Mouse (Mus musculus): ENCODE data around the gene Pakap. TPM values are rescaled to one million over a fixed set of nuclear protein-coding genes. Genes with fewer than 3 reads are reported as not detected.

Gene Pakap
- polyA plus RNA-seq, 1 experiment: not detected

- TF ChIP-seq TAL1 (IDR thresholded peaks at IDR 0.05; ENCODE audit: low read length): no peak
- Histone ChIP-seq H3K4me3 (replicated peaks) (no peak overlapping the region), H3K4me1 (ENCODE audit: control insufficient read depth) (peaks cover 4% of the 10 kb centered on the region), H3K9me3 (ENCODE audit: control insufficient read depth, low read length) (no peaks in the 10 kb centered on the region), H3K27me3 (ENCODE audit: control insufficient read depth) (no peaks in the 10 kb centered on the region), H3K36me3 (ENCODE audit: control insufficient read depth) (no peaks in the 10 kb centered on the region)
Measured at GRCm38 (mm10) chr4:57812075-57812474, 244.1 kb downstream of the Pakap start.

- H3K36me3 ChIP-seq (ENCODE audit: control insufficient read depth): no peaks in the 10 kb centered on the region
- H3K4me1 ChIP-seq (ENCODE audit: control insufficient read depth): peaks cover 4% of the 10 kb centered on the region
- H3K27me3 ChIP-seq (ENCODE audit: control insufficient read depth): no peaks in the 10 kb centered on the region
- 0 out of 2 replicates have a peak, but pooled peaks cover 2% of the 10 kb centered on the region for H3K9me3 ChIP-seq (ENCODE audit: control insufficient read depth, low read length)
- no peak for TF ChIP-seq TAL1 (IDR thresholded peaks at IDR 0.05; ENCODE audit: low read length)
- TF ChIP-seq GATA1 (IDR thresholded peaks at IDR 0.05; ENCODE audit: low read length): no peak
- no peak overlapping the region for H3K4me3 ChIP-seq (replicated peaks)
Measured at GRCm38 (mm10) chr4:57812916-57813575, 245.1 kb downstream of the Pakap start.

GRCm38 (mm10) chr4:57813576-57813945 lies 245.6 kb downstream of the Pakap start:
- no peak for TF ChIP-seq GATA1 (IDR thresholded peaks at IDR 0.05; ENCODE audit: low read length)
- TF ChIP-seq TAL1 (IDR thresholded peaks at IDR 0.05; ENCODE audit: low read length): no peak
- 0 out of 2 replicates have a peak, but pooled peaks cover 2% of the 10 kb centered on the region for H3K9me3 ChIP-seq (ENCODE audit: control insufficient read depth, low read length)
- H3K4me3 ChIP-seq (replicated peaks): no peak overlapping the region
- H3K4me1 ChIP-seq (ENCODE audit: control insufficient read depth): peaks cover 4% of the 10 kb centered on the region
- H3K36me3 ChIP-seq (ENCODE audit: control insufficient read depth): no peaks in the 10 kb centered on the region
- no peaks in the 10 kb centered on the region for H3K27me3 ChIP-seq (ENCODE audit: control insufficient read depth)

GRCm38 (mm10) chr4:57815355-57815754 lies 247.4 kb downstream of the Pakap start:
- TF ChIP-seq TAL1 (IDR thresholded peaks at IDR 0.05; ENCODE audit: low read length): no peak
- TF ChIP-seq GATA1 (IDR thresholded peaks at IDR 0.05; ENCODE audit: low read length): no peak
- no peak overlapping the region for H3K4me3 ChIP-seq (replicated peaks)
- no peaks in the 10 kb centered on the region for H3K27me3 ChIP-seq (ENCODE audit: control insufficient read depth)
- peaks cover 4% of the 10 kb centered on the region for H3K4me1 ChIP-seq (ENCODE audit: control insufficient read depth)
- 0 out of 2 replicates have a peak, but pooled peaks cover 2% of the 10 kb centered on the region for H3K9me3 ChIP-seq (ENCODE audit: control insufficient read depth, low read length)
- no peaks in the 10 kb centered on the region for H3K36me3 ChIP-seq (ENCODE audit: control insufficient read depth)

GRCm38 (mm10) chr4:57816146-57816545 lies 248.2 kb downstream of the Pakap start:
- Histone ChIP-seq H3K4me3 (replicated peaks) (no peak overlapping the region), H3K4me1 (ENCODE audit: control insufficient read depth) (peaks cover 4% of the 10 kb centered on the region), H3K9me3 (ENCODE audit: control insufficient read depth, low read length) (0 out of 2 replicates have a peak, but pooled peaks cover 2% of the 10 kb centered on the region), H3K36me3 (ENCODE audit: control insufficient read depth) (no peaks in the 10 kb centered on the region), H3K27me3 (ENCODE audit: control insufficient read depth) (no peaks in the 10 kb centered on the region)
- no peak for TF ChIP-seq GATA1 (IDR thresholded peaks at IDR 0.05; ENCODE audit: low read length)
- no peak for TF ChIP-seq TAL1 (IDR thresholded peaks at IDR 0.05; ENCODE audit: low read length)

- Histone ChIP-seq H3K27me3 (ENCODE audit: control insufficient read depth) (no peaks in the 10 kb centered on the region), H3K4me1 (ENCODE audit: control insufficient read depth) (no peaks in the 10 kb centered on the region), H3K36me3 (ENCODE audit: control insufficient read depth) (no peaks in the 10 kb centered on the region), H3K4me3 (replicated peaks) (no peak overlapping the region), H3K9me3 (ENCODE audit: control insufficient read depth, low read length) (0 out of 2 replicates have a peak, but pooled peaks cover 2% of the 10 kb centered on the region)
- no peak for TF ChIP-seq GATA1 (IDR thresholded peaks at IDR 0.05; ENCODE audit: low read length)
- TF ChIP-seq TAL1 (IDR thresholded peaks at IDR 0.05; ENCODE audit: low read length): no peak
Measured at GRCm38 (mm10) chr4:57820839-57821374, 252.9 kb downstream of the Pakap start.

- Histone ChIP-seq H3K4me3 (replicated peaks) (no peak overlapping the region), H3K36me3 (ENCODE audit: control insufficient read depth) (no peaks in the 10 kb centered on the region), H3K4me1 (ENCODE audit: control insufficient read depth) (no peaks in the 10 kb centered on the region), H3K9me3 (ENCODE audit: control insufficient read depth, low read length) (0 out of 2 replicates have a peak, but pooled peaks cover 2% of the 10 kb centered on the region), H3K27me3 (ENCODE audit: control insufficient read depth) (no peaks in the 10 kb centered on the region)
- TF ChIP-seq TAL1 (IDR thresholded peaks at IDR 0.05; ENCODE audit: low read length): no peak
- no peak for TF ChIP-seq GATA1 (IDR thresholded peaks at IDR 0.05; ENCODE audit: low read length)
Measured at GRCm38 (mm10) chr4:57821556-57822356, 253.8 kb downstream of the Pakap start.

- Histone ChIP-seq H3K9me3 (ENCODE audit: control insufficient read depth, low read length) (no peaks in the 10 kb centered on the region), H3K27me3 (ENCODE audit: control insufficient read depth) (no peaks in the 10 kb centered on the region), H3K36me3 (ENCODE audit: control insufficient read depth) (no peaks in the 10 kb centered on the region), H3K4me3 (replicated peaks) (no peak overlapping the region), H3K4me1 (ENCODE audit: control insufficient read depth) (no peaks in the 10 kb centered on the region)
- TF ChIP-seq TAL1 (IDR thresholded peaks at IDR 0.05; ENCODE audit: low read length) (no peak), GATA1 (IDR thresholded peaks at IDR 0.05; ENCODE audit: low read length) (no peak)
Measured at GRCm38 (mm10) chr4:57822641-57823040, 254.7 kb downstream of the Pakap start.

GRCm38 (mm10) chr4:57824626-57825240 lies 256.8 kb downstream of the Pakap start:
- H3K9me3 ChIP-seq (ENCODE audit: control insufficient read depth, low read length): no peaks in the 10 kb centered on the region
- no peaks in the 10 kb centered on the region for H3K27me3 ChIP-seq (ENCODE audit: control insufficient read depth)
- no peaks in the 10 kb centered on the region for H3K36me3 ChIP-seq (ENCODE audit: control insufficient read depth)
- H3K4me1 ChIP-seq (ENCODE audit: control insufficient read depth): no peaks in the 10 kb centered on the region
- no peak for TF ChIP-seq TAL1 (IDR thresholded peaks at IDR 0.05; ENCODE audit: low read length)
- no peak for TF ChIP-seq GATA1 (IDR thresholded peaks at IDR 0.05; ENCODE audit: low read length)
- no peak overlapping the region for H3K4me3 ChIP-seq (replicated peaks)

Data from erythroblast, embryonic 14.5 days (primary cell).